Mouse (Mus musculus) mature B cell (primary cell): ENCODE results near the gene Gpr141.

Source experiments
- in situ Hi-C: fragments of 300-500 bp; cut with MboI; formaldehyde crosslinking; loops from 2 replicates; pipeline ENCODE4 v1.14.3; 2019

Gpr141 gene

DNA sequence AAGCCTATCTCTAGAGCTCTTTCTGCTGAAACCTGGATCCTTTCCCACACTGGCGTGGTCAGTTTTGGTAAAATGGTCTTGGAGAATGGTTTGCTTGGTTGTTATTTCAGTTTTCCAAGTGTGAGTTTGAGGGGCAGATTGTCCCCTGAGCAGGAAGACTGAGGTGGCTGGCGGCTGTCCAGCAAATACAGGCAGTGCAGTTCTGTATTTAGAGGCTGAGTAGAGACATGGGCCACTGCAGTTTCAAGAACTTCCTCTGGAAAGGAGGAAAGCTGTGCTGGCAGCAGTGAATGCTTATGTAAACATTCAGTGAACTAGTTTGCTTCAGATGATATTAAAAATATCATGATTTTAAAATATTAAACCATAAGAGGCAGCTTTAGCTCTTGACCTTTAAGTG, 93.2 kb downstream of the Gpr141 start:
- in situ Hi-C loops: no loop called here

DNA sequence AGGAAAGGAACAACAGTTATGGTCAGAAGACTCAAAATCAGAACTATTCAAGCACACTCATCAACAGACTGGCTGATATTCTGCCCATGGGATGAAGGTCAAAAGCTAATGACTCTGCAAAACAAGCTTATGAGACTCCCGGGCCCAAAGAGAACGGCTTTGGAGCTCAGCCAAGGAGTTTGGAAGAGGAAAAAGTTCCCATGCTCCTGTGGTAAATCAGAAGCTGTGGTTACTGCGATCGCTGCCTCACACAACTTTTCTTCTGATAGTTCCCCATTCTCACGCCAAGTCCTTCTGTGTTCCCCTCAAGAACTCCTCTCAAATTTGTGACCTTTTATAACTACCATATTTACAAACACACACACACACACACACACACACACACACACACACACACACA, 105.1 kb downstream of the Gpr141 start:
- in situ Hi-C loops: no loop called here

DNA sequence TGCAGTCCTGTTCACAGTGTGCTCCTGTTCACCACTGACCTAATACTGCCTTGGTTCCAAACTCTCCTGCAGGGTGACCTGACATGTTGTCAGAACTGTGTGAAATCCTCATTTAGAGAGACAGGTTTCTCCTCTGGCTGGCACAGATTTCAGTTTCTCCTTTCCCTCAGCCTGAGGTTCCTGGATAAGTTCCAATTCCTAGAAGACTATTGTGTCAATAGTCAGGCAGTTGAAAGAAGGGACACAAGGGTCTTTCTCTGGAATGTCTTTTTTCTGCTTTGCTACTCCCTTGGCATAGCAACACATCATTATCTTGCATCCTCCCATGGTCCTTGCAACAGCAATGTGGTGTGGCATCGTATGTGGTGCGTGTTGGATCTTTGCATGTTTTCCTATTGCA, 106.9 kb downstream of the Gpr141 start:
- in situ Hi-C loops: no loop called here

DNA sequence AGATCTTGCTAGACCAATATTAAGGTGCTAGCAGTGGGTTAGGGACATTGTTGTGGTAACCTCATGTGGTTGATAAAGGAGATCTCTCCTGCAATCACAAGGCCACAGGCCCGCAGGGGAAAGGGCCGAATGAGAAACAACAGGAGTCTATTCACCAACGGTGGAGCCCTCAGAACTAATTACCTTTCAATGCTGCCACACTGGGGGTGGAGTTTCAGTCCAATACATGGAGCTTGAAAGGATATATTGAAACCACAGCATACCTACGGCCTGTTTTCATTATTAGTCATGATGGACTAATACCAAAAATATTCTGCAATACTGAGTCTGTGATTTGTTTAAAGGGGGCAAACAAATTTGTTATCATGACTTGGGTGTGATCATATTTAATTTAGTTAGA, 120.3 kb downstream of the Gpr141 start:
- in situ Hi-C loops: no loop called here

DNA sequence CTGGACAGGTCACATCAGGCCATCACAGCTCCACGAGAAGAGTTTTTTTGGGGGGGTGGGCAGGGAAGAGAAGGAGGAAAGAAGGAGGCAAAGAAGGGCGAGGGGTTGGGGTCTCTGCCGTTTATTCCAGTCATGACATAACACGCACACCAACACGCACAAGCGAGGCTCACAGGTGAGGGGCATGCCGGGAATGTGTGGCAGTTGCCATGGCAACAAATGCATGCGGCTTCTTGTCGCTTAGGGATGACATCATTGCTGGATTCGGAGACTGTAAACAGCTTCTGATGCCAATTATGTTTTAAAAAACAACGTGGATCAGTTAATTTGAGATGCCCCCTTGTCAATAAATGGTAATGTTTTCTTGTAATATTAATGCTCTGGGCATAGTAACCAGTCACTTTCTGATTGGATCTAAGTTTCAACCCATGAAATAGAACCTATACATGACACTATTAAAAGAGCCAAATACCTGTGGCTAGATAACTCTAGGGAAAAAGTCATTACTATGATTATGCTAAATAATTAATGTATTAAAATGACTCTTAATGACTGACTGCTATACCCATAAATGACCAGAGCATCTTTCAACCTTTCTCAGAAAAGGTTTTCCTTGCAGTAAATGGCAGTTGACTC, 122.5 kb downstream of the Gpr141 start:
- in situ Hi-C loops: no loop called here

DNA sequence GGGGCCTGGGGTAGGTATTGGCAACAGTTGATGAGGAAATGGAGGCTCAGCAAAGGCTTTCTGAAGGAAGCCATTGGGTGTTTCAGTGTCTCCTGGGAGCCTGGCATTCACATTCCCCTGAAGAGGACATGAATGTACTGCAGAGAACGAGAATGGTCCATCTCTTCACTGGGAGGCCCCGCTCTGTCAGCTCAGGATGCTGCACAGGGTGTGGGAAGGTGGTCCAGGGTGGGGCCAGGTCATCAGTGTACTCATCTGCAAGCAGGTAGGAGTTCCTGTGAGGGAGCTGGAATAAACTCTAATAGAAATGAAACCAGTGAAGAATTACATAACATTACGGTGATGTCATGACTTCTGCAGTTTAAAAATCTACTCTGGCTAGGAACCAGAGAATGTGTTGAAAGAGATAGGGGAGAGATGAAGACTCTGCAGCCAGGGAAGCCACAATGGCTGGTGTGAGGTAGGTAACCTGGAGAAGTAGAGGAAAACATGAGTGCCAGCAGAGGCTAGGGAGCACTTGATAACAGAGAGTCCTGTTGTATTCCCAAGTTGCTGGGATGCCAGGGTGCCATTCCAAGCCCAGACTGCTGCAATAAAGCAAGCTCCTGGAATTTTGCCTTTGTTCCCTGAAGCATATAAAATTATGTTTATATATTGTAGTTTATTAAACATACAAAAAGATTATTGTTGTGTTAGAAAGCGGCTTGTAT, 123.2 kb downstream of the Gpr141 start:
- in situ Hi-C loops: no loop called here
